Mouse (Mus musculus): ENCODE data around the gene Klhl35.

- TF ChIP-seq POLR2A (IDR thresholded peaks at IDR 0.05; ENCODE audit: borderline replicate concordance, control insufficient read depth, low read depth, low read length) (no peak; the same call in 1 of the 2 replicates), CTCF (IDR thresholded peaks at IDR 0.05; ENCODE audit: control insufficient read depth, insufficient read depth, low read length) (no peak)
Observed at GRCm38 (mm10) chr7:99471578-99471977, 5.8 kb downstream of the Klhl35 start.

All from bone marrow, adult 2 months (tissue).